Mouse (Mus musculus) sigmoid colon, adult 10 weeks (tissue): ENCODE measurements around the gene Esam. TPM values are rescaled to one million over a fixed set of nuclear protein-coding genes. Genes with fewer than 3 reads are reported as not detected.

Experiments
- polyA plus RNA-seq: library from polyadenylated mRNA; stranded (reverse); fragments of 350-450 nt; fragmentation: Illumina TruSeq; extraction: RNeasy Lipid Tissue Mini Kit (QIAGEN cat#74804); gene quantifications from one replicate; pipeline ENCODE4 v1.2.3, GENCODE M21; 2014; ENCODE audit warnings: low read depth, low replicate concordance

Gene Esam
- 7.3 TPM for polyA plus RNA-seq

DNA sequence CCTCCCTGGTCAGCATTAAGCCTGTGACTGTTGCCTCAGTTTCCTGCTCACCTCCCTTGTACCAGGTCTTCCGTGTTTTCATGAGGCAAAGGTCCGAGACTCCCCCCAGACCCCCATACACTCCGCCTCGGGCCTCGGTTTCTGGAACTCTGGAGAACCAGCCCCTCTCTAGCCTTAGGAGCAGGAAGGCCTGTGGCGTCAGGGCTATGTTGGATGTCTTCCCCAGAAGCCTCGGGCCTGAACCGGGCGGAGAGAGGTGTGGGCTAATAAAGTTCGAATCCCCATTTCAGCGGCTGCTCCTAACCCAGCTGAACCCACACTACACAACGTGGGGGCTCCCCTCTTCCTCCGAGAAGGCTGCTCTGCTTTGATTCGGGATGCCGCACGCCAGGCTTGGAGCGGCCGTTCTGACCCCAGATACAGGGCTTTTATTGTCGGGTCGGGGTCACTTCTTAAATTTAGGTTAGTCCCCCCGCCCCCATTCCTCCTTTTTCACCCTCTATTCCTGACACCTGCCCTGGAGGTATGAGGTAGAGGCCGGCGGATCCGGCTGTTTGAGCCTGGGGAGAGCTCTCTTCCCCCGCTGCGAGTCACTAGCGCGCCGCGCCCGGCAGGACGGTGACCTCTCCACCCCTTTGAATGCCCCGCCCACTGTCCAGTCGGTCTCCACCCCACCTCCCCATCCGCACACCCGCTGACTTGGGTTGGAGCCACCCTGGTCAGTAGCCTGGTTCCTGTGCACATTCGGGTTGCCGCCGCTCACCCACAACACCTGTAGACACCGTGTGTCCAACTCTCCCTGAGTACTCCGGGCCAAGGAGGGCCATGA, at the start of gene Esam:
Esam (plus strand) TSS at position 683 of the 829 bp plus-strand sequence.

GRCm38 (mm10) chr9:37488611-37489396, 39.1 kb upstream of the Esam start, which contains the start of gene Msantd2:
TSS of gene Msantd2 (plus strand) at chr9:37489319.

DNA sequence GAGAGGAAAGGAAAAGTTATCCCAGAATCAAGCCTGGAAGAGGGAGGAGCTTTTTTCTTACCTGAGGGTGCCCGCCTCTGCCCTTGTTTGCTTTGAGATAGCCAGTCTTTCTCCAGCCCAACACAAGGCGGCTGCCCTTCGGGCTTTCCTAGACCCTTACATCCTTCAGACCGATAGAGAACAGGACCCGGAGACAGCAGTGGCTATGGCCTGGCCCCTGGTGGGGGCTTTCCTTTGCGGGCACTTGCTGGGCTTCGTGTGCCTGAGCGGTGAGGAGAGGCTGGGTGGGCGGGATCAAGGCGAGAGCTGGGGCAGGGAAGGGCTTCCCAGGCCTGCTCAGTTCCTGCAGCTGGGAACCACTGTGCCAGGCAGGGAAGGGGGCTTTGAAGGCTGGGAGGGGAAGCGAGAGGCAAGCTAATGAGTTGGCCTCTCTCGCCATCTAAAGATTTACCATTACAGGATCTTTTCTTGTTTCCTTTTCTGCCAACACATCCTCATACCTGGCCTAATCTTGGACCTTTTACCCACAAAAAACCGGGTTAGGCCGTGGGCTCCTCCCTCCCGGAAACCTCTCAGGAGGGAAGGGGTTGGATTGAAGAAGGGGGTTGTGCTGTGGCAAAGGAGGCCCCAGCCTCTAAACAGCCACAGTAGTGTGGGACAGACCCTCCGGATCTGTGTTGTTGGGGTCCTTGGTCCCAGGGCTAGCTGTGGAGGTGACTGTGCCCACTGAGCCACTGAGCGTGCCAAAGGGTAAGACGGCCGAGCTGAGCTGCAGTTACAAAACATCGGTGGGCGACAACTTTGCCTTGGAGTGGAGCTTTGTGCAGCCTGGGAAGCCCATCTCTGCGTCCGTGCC, 11.5 kb downstream of the Esam start, which contains the start of gene Vsig2:
Vsig2 (plus strand) TSS at position 86 of the 856 bp plus-strand sequence.

DNA sequence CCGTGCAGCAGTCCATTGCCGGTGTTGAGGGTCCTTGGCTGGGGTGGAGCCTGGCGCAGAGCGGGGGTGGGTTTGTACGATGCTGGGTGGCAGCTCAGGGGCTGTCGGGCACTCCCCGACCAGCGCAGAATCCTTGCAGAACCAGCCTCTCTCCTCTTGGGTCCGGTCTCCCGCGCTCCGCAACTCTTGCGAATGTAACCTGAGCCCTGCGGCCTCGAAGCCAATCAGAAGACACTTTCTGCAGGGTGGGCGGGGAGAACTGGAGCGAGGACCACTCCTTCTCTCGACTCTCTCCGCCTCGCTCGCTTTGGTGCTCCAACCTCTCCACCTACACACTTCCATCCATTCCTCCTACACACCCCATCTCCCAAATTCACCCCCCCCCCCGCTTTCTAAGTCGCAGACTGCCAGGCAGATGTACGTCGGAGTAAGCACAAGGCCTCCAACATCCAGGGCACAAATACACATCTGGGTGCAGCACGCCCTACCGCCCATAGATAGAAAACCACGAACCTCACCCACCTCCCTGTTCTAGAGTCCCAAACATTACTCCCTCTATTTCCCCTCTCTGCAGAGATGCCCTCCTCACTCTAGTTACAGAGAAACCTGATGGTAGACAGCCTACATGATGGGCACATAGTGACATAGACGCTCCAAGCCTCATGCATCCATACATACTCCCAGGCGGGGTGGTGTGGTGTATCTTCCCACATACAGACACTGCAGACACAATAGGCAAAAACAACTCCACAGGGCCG, 24.8 kb downstream of the Esam start, which contains the start of gene Nrgn:
Nrgn (minus strand) TSS at position 369 of the 758 bp plus-strand sequence.

DNA sequence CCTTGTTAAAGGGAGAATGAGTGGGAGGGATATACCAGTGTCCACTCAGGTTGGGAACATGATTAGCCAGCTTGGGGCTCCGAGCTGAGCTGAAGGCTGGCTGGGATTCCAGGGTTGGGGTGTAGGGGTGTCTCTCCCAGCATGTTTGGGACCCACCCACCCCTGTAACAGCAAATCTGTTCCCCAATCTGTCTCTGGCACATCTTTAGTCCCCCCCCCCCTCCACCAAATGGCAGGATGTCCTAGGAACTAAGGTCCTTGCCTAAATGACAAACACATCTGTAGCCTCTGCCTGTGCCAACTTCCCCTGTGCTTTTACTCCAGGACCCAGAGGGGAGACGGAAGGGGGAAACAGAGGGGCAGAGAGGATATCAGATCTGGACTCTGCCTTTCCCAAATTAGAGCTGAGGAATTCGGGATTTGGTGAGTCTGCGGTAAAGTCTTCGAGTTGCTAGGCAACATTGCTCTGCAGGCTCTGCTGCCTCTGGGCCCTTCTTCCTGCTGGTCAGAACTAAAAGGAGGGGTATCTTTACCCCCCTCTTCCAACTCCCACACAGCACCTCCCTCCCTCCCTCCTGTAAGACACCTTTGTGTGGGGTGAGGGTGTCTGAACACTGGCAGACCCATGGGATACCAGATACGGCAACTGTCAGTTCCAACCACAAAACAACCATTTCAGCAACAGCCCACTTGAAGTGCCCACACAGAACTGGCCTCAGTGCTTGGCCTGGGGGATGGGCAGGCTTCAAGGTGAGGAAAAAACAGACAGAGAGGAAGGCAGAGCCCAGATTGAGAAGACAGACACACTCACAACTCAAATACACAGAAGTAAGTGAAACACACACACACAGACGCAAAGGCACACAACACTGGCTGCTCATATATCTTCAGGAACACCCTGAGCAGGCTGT, 27.2 kb downstream of the Esam start, which contains the start of gene Siae:
Siae (plus strand) TSS at position 861 of the 911 bp plus-strand sequence.

Other genes with a start within 250 kb of the Esam start
- 5.7 TPM for gene Ccdc15, start 179.6 kb upstream of the Esam start, polyA plus RNA-seq
- 0.82 TPM for gene Hepacam, start 160.7 kb upstream of the Esam start, polyA plus RNA-seq
- 1.5 TPM for gene Robo4, start 126.2 kb upstream of the Esam start, polyA plus RNA-seq
- not detected for gene Robo3, start 94.8 kb upstream of the Esam start, polyA plus RNA-seq
- 64.3 TPM for gene Msantd2, start 38.8 kb upstream of the Esam start, polyA plus RNA-seq
- gene Vsig2, start 11.2 kb downstream of the Esam start, polyA plus RNA-seq = 2.4 TPM
- 0.50 TPM for gene Nrgn, start 24.8 kb downstream of the Esam start, polyA plus RNA-seq
- 29.7 TPM for gene Siae, start 27.6 kb downstream of the Esam start, polyA plus RNA-seq
- 9.0 TPM for gene Spa17, start 85.6 kb downstream of the Esam start, polyA plus RNA-seq
- gene Tbrg1, start 129.2 kb downstream of the Esam start, polyA plus RNA-seq = 44.5 TPM
- gene Panx3, start 141.2 kb downstream of the Esam start, polyA plus RNA-seq = not detected
- not detected for gene Olfr160, start 188.2 kb downstream of the Esam start, polyA plus RNA-seq
- gene Olfr874, start 217.0 kb downstream of the Esam start, polyA plus RNA-seq = not detected
- gene Olfr875, start 243.8 kb downstream of the Esam start, polyA plus RNA-seq = not detected